Mouse (Mus musculus) ES-E14 (cell line): ENCODE measurements around the gene Atl3. TPM values are rescaled to one million over a fixed set of nuclear protein-coding genes. Genes with fewer than 3 reads are reported as not detected.

Experiments
- DNase-seq: peaks from one replicate; pipeline ENCODE4 v3.0.0-alpha.2; 2013; ENCODE audit warnings: low read depth, low spot score
- H3K27ac ChIP-seq: 2 replicates; pipeline ENCODE4 v1.5.1; 2012; ENCODE audit warnings: low read depth, mild to moderate bottlenecking, low read length, moderate library complexity, mixed read lengths; ENCODE audit not compliant: poor library complexity, insufficient read depth, severe bottlenecking
- H3K36me3 ChIP-seq: 2 replicates; pipeline ENCODE4 v1.6.1; 2012; ENCODE audit warnings: mild to moderate bottlenecking, low read length, moderate library complexity, mixed read lengths; ENCODE audit not compliant: control insufficient read depth, poor library complexity, insufficient read depth, severe bottlenecking
- H3K4me1 ChIP-seq, 2 experiments: fragments of 150-350 bp in 1 of 2; sonication (generic) in 1 of 2; 2 replicates each; pipeline ENCODE4 v1.6.1; 2012; ENCODE audit warnings: low read length in 2 of 2, mild to moderate bottlenecking in 1 of 2, mixed read lengths in 1 of 2; ENCODE audit not compliant: control insufficient read depth in 2 of 2, insufficient read depth in 2 of 2, poor library complexity in 1 of 2
- H3K4me3 ChIP-seq, 2 experiments: fragments of 150-350 bp in 1 of 2; sonication (generic) in 1 of 2; 2 replicates each; pipeline ENCODE4 v1.5.1; 2012; ENCODE audit warnings: low read length in 2 of 2, low read depth in 1 of 2, mild to moderate bottlenecking in 1 of 2, mixed read lengths in 1 of 2; ENCODE audit not compliant: insufficient read depth in 1 of 2, poor library complexity in 1 of 2, severe bottlenecking in 1 of 2
- H3K9ac ChIP-seq: 2 replicates; pipeline ENCODE4 v1.6.1; 2012; ENCODE audit warnings: low read depth, mild to moderate bottlenecking, low read length, mixed read lengths; ENCODE audit not compliant: poor library complexity, insufficient read depth, severe bottlenecking
- H3K9me3 ChIP-seq: fragments of 150-350 bp; sonication (generic); 2 replicates; pipeline ENCODE4 v1.6.1; 2012; ENCODE audit warnings: low read depth, mild to moderate bottlenecking, low read length; ENCODE audit not compliant: control insufficient read depth, insufficient read depth
- CHD2 ChIP-seq: IDR thresholded peaks from 2 replicates; pipeline ENCODE4 v1.6.1; 2014; ENCODE audit warnings: mild to moderate bottlenecking, low read depth, low read length, inconsistent platforms
- HCFC1 ChIP-seq: IDR thresholded peaks from 2 replicates; pipeline ENCODE4 v1.6.1; 2012; ENCODE audit warnings: low read length, inconsistent platforms, borderline replicate concordance; ENCODE audit not compliant: insufficient read depth
- MAFK ChIP-seq: IDR thresholded peaks from 2 replicates; pipeline ENCODE4 v1.6.1; 2014; ENCODE audit warnings: mild to moderate bottlenecking, low read depth, low read length, inconsistent platforms; ENCODE audit not compliant: insufficient read depth
- ZC3H11A ChIP-seq: IDR thresholded peaks from 2 replicates; pipeline ENCODE4 v1.6.1; 2012; ENCODE audit warnings: low read depth, mild to moderate bottlenecking, inconsistent platforms, low read length, borderline replicate concordance
- ZNF384 ChIP-seq: IDR thresholded peaks from 2 replicates; pipeline ENCODE4 v1.6.1; 2012; ENCODE audit warnings: low read depth, low read length, inconsistent platforms
- in situ Hi-C, 2 experiments: fragments of 600-800 bp; cut with MboI; formaldehyde crosslinking; loops; one replicate each; pipeline ENCODE4 v1.15.1; 2025; ENCODE audit warnings: low sequenced_read_pairs in 2 of 2, inconsistent platforms in 1 of 2; ENCODE audit not compliant: unreplicated experiment in 2 of 2
- total RNA-seq: library from RNA; depleted of rRNA; stranded (reverse); fragments of 300-350 nt; gene quantifications from 2 replicates; pipeline ENCODE4 v1.2.3, GENCODE M21; 2012

The Atl3 gene
- total RNA-seq, 1 experiment: 26.6 TPM

- H3K36me3 ChIP-seq: peaks cover 4% of the 10 kb centered on the region; the same call in 1 of the 2 replicates
- no peak overlapping the region for H3K4me3 ChIP-seq
- no peak overlapping the region for H3K9ac ChIP-seq
- H3K27ac ChIP-seq: no peak overlapping the region
- H3K9me3 ChIP-seq: no peaks in the 10 kb centered on the region
- no peaks in the 10 kb centered on the region for H3K4me1 ChIP-seq
- no peak for TF ChIP-seq CHD2
- TF ChIP-seq HCFC1: no peak
- no peak for TF ChIP-seq MAFK
- no peak for TF ChIP-seq ZC3H11A
- no peak for TF ChIP-seq ZNF384
- DNase-seq: no peak
- in situ Hi-C loops: no loop called here
These were observed 12.5 kb downstream of the Atl3 start for GRCm38 (mm10) chr19:7506321-7506720.

DNA sequence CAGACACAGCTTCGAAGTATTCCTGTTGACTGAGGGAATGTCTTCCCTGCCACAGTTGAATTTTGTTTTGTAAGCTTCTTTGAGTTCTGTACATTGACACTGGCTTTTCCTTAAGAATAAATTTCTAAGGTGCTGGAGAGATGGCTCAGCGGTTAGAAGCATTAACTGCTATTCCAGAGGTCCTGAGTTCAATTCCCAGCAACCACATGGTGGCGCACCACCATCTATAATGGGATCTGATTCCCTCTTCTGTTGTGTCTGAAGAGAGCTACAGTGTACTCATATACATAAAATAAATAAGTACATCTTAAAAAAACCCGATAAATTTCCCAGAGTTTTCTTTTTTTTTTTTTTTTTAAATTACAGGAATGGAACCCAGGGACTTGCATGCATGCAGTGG is 14.2 kb downstream of the Atl3 start:
- Histone ChIP-seq H3K27ac (no peak overlapping the region), H3K4me3 (no peak overlapping the region), H3K4me1 (no peaks in the 10 kb centered on the region), H3K9ac (no peak overlapping the region), H3K9me3 (no peaks in the 10 kb centered on the region), H3K36me3 (peaks cover 4% of the 10 kb centered on the region; the same call in 1 of the 2 replicates)
- no peak for DNase-seq
- in situ Hi-C loops: no loop called here
- TF ChIP-seq HCFC1 (no peak), ZNF384 (no peak), ZC3H11A (no peak), CHD2 (no peak), MAFK (no peak)

GRCm38 (mm10) chr19:7516437-7516836 is 22.6 kb downstream of the Atl3 start:
- H3K4me3 ChIP-seq: no peak overlapping the region
- TF ChIP-seq ZNF384 (no peak), MAFK (no peak)
- H3K36me3 ChIP-seq: peaks cover 5% of the 10 kb centered on the region
- DNase-seq: no peak
- H3K27ac ChIP-seq: no peak overlapping the region
- H3K4me1 ChIP-seq: no peaks in the 10 kb centered on the region
- H3K9ac ChIP-seq: no peak overlapping the region
- in situ Hi-C loops: no loop called here
- H3K9me3 ChIP-seq: no peaks in the 10 kb centered on the region

DNA sequence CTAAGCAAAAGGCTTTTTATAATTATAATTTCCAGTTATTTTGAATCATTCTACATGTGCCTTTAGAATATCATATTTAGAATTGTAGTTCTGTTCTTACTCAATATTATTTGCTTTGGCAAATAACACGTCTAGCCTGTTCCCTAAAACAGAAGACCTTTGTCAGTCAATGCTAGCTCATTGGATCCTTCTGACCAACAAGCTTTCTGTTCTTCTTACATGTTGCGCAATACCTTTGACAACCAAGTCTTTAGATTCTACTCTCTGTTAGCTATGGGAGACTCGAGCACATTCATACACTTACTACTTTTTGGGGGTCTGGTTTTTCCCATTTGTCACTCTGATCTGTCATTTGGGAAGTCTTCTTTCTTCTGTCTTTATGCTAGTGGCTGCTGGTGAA is 27.8 kb downstream of the Atl3 start:
- H3K4me1 ChIP-seq: no peaks in the 10 kb centered on the region
- peaks cover 2% of the 10 kb centered on the region for H3K36me3 ChIP-seq
- H3K9ac ChIP-seq: no peak overlapping the region
- no peaks in the 10 kb centered on the region for H3K9me3 ChIP-seq
- no peak for TF ChIP-seq ZC3H11A
- TF ChIP-seq ZNF384: no peak
- TF ChIP-seq CHD2: no peak
- no peak for TF ChIP-seq MAFK
- no peak for TF ChIP-seq HCFC1
- in situ Hi-C loops: loop anchor here in 1 of 2 experiments (5.0 kb wide), 1 partner anchor 76 kb away; no protein-coding TSS in a partner anchor
- no peak overlapping the region for H3K27ac ChIP-seq
- no peak overlapping the region for H3K4me3 ChIP-seq
- no peak for DNase-seq

- peaks cover 2% of the 10 kb centered on the region for H3K36me3 ChIP-seq
- in situ Hi-C loops: loop anchor here in 1 of 2 experiments (5.0 kb wide), 1 partner anchor 74 kb away; no protein-coding TSS in a partner anchor
- DNase-seq: no peak
These were observed 29.0 kb downstream of the Atl3 start for GRCm38 (mm10) chr19:7522856-7523255.

More at GRCm38 (mm10) chr19:7522856-7523255, 29.0 kb downstream of the Atl3 start:
- Histone ChIP-seq H3K27ac (no peak overlapping the region), H3K4me3 (no peak overlapping the region), H3K4me1 (no peaks in the 10 kb centered on the region), H3K9me3 (no peaks in the 10 kb centered on the region), H3K9ac (no peak overlapping the region)
- TF ChIP-seq ZNF384: no peak
- TF ChIP-seq ZC3H11A: no peak
- TF ChIP-seq CHD2: no peak
- TF ChIP-seq MAFK: no peak
- TF ChIP-seq HCFC1: no peak
